Mouse (Mus musculus) kidney, embryonic 16.5 days (tissue): ENCODE measurements around the gene Pop5. TPM values are rescaled to one million over a fixed set of nuclear protein-coding genes. Genes with fewer than 3 reads are reported as not detected.

Source experiments
- ATAC-seq: fragments of 200-750 bp; cut with Nextera tagmentation; 2 replicates; pipeline ENCODE4 v1.8.0; 2017; ENCODE audit warnings: moderate TSS enrichment; ENCODE audit not compliant: low FRiP score, low TSS enrichment
- H3K27ac ChIP-seq: fragments of 300-500 bp; sonication (generic); 2 replicates; pipeline ENCODE4 v1.5.1; 2014; ENCODE audit warnings: low read length
- H3K27me3 ChIP-seq: fragments of 300-500 bp; sonication (generic); 2 replicates; pipeline ENCODE4 v1.6.1; 2014; ENCODE audit warnings: low read length, control low read depth, mixed read lengths; ENCODE audit not compliant: insufficient read depth
- H3K36me3 ChIP-seq: fragments of 300-500 bp; sonication (generic); 2 replicates; pipeline ENCODE4 v1.6.1; 2014; ENCODE audit warnings: low read length, control low read depth, mixed read lengths; ENCODE audit not compliant: insufficient read depth
- H3K4me1 ChIP-seq: fragments of 300-500 bp; sonication (generic); 2 replicates; pipeline ENCODE4 v1.6.1; 2014; ENCODE audit warnings: low read length, control low read depth, mixed read lengths; ENCODE audit not compliant: insufficient read depth
- H3K4me2 ChIP-seq: fragments of 300-500 bp; sonication (generic); replicated peaks from 2 replicates; pipeline ENCODE4 v1.6.1; 2014; ENCODE audit warnings: low read depth, low read length
- H3K4me3 ChIP-seq: fragments of 300-500 bp; sonication (generic); 2 replicates; pipeline ENCODE4 v1.5.1; 2014; ENCODE audit warnings: mild to moderate bottlenecking, low read length
- H3K9ac ChIP-seq: fragments of 300-500 bp; sonication (generic); replicated peaks from 2 replicates; pipeline ENCODE4 v1.6.1; 2014; ENCODE audit warnings: low read length
- H3K9me3 ChIP-seq: fragments of 300-500 bp; sonication (generic); 2 replicates; pipeline ENCODE4 v1.6.1; 2016; ENCODE audit warnings: low read length, control low read depth
- whole genome bisulfite sequencing: fragments of 180-500 bp; shearing (Covaris S2); extraction: QIAGEN DNeasy Blood & Tissue Kit; methylation state at CpG from one replicate; pipeline ENCODE4 v1.1.7; 2014; 5-methylcytosine and 5-hydroxymethylcytosine counted together
- polyA plus RNA-seq: library from polyadenylated mRNA; unstranded; fragments of >200 nt; fragmentation: Nextera tagmentation; extraction: Ambion mirVana; gene quantifications from 2 replicates; pipeline ENCODE4 v1.2.1, GENCODE M21; 2015

Gene Pop5
- polyA plus RNA-seq, 1 experiment from 2014 or later = 135 TPM

- H3K36me3 ChIP-seq = no peaks in the 10 kb centered on the region; the same call in 1 of the 2 replicates
- WGBS = under 1% methylated on average over 70 of the region's 77 CpGs
- H3K27ac ChIP-seq = peak overlapping the region; percentile 65
- H3K9me3 ChIP-seq = no peaks in the 10 kb centered on the region
- ATAC-seq = peak; percentile 71; the same call in 1 of the 2 replicates
- H3K4me2 ChIP-seq = peak overlapping the region; percentile 78
- peak overlapping the region; percentile 91 for H3K9ac ChIP-seq
- peaks cover 41% of the 10 kb centered on the region for H3K4me1 ChIP-seq
- H3K4me3 ChIP-seq = peak overlapping the region; percentile 80
- H3K27me3 ChIP-seq = no peaks in the 10 kb centered on the region
Observed at GRCm38 (mm10) chr5:115271931-115272811, 36.5 kb downstream of the Pop5 start.

- WGBS = 15% methylated on average over 26 of the region's 26 CpGs
- Histone ChIP-seq H3K36me3 (no peaks in the 10 kb centered on the region; the same call in 1 of the 2 replicates), H3K4me2 (peak within 1 kb of the TSS; percentile 78), H3K27me3 (no peaks in the 10 kb centered on the region), H3K27ac (peak within 1 kb of the TSS; percentile 69), H3K9ac (peak within 1 kb of the TSS; percentile 91), H3K9me3 (no peaks in the 10 kb centered on the region), H3K4me3 (peak within 1 kb of the TSS; percentile 80), H3K4me1 (peaks cover 40% of the 10 kb centered on the region)
- peak; percentile 79 for ATAC-seq
Observed at GRCm38 (mm10) chr5:115272812-115273548, 37.3 kb downstream of the Pop5 start, which contains the start of gene Rnf10. Gene Rnf10, minus strand, starts transcription at chr5:115272898.

- Histone ChIP-seq H3K4me3 (0 out of 2 replicates have a peak overlapping the region, but pooled peaks have one; percentile 80), H3K4me2 (peak overlapping the region; percentile 60; the same call in 1 of the 2 replicates), H3K27ac (no peak overlapping the region), H3K9ac (no peak overlapping the region), H3K27me3 (no peaks in the 10 kb centered on the region), H3K9me3 (no peaks in the 10 kb centered on the region), H3K4me1 (peaks cover 34% of the 10 kb centered on the region), H3K36me3 (no peaks in the 10 kb centered on the region; the same call in 1 of the 2 replicates)
- ATAC-seq = no peak
- WGBS = 78% methylated on average over 6 of the region's 6 CpGs
Observed at GRCm38 (mm10) chr5:115273549-115274135, 38.0 kb downstream of the Pop5 start.

GRCm38 (mm10) chr5:115274353-115274752, 38.7 kb downstream of the Pop5 start:
- ATAC-seq = no peak
- H3K4me3 ChIP-seq = no peak overlapping the region
- no peaks in the 10 kb centered on the region for H3K27me3 ChIP-seq
- 53% methylated on average over 1 of the region's 1 CpGs for WGBS
- H3K9me3 ChIP-seq = no peaks in the 10 kb centered on the region
- no peaks in the 10 kb centered on the region; the same call in 1 of the 2 replicates for H3K36me3 ChIP-seq
- H3K4me1 ChIP-seq = peaks cover 28% of the 10 kb centered on the region
- no peak overlapping the region for H3K27ac ChIP-seq
- H3K4me2 ChIP-seq = no peak overlapping the region
- H3K9ac ChIP-seq = no peak overlapping the region

DNA sequence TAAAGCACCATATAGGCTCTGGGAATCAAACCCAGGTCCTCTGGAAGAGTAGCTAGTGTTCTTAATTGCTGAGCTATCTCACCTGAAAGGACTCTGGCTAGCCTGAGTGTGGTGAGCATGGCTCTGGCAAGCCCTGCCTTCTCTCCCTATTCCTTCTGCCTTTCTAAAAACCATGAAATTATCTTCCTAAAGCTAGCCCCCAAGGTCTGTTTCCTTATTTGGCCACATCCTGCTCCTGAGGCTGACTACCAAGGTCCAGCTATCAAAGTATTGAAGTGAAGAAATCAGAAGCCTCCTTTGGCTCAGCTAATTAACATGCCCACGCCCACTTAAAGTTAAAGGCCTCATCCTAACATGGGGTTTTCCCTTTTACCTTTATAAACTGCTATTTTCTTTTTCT, 39.1 kb downstream of the Pop5 start:
- H3K27ac ChIP-seq = no peak overlapping the region
- H3K9me3 ChIP-seq = no peaks in the 10 kb centered on the region
- ATAC-seq = no peak
- no peak overlapping the region for H3K4me2 ChIP-seq
- no peaks in the 10 kb centered on the region for H3K27me3 ChIP-seq
- H3K4me1 ChIP-seq = peaks cover 24% of the 10 kb centered on the region
- WGBS = 82% methylated on average over 1 of the region's 1 CpGs
- no peak overlapping the region for H3K9ac ChIP-seq
- H3K36me3 ChIP-seq = no peaks in the 10 kb centered on the region; the same call in 1 of the 2 replicates
- no peak overlapping the region for H3K4me3 ChIP-seq

DNA sequence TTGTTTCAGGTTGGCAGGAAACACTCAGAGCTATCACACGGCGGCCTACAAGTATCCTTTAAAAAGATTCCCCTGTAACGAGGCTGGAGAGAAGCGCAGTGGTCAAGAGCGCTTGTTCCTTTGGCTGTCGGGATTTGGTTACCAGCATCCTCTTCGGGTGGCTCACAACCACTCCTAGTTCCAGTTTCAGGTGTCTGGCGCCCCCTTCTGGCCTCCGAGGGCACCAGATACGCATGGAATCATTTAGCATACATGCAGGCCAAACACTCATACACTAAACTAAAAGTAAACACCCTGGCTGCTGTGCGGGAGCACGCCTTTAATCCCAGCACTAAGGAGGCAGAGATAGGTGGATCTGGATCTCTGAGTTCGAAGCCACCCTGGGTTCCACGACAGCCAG, 40.4 kb downstream of the Pop5 start:
- no peak for ATAC-seq
- WGBS = 39% methylated on average over 14 of the region's 14 CpGs

GRCm38 (mm10) chr5:115278053-115278452, 42.4 kb downstream of the Pop5 start:
- 82% methylated on average over 1 of the region's 1 CpGs for WGBS
- H3K4me3 ChIP-seq = no peak overlapping the region
- H3K4me1 ChIP-seq = peaks cover 15% of the 10 kb centered on the region
- no peak for ATAC-seq
- no peak overlapping the region for H3K4me2 ChIP-seq
- no peak overlapping the region for H3K27ac ChIP-seq
- H3K9me3 ChIP-seq = no peaks in the 10 kb centered on the region
- H3K36me3 ChIP-seq = no peaks in the 10 kb centered on the region
- no peak overlapping the region for H3K9ac ChIP-seq
- no peaks in the 10 kb centered on the region for H3K27me3 ChIP-seq

More for the DNA sequence above, 40.4 kb downstream of the Pop5 start:
- peaks cover 20% of the 10 kb centered on the region for H3K4me1 ChIP-seq
- H3K27ac ChIP-seq = no peak overlapping the region
- H3K9me3 ChIP-seq = no peaks in the 10 kb centered on the region
- no peak overlapping the region for H3K4me2 ChIP-seq
- H3K9ac ChIP-seq = no peak overlapping the region
- H3K27me3 ChIP-seq = no peaks in the 10 kb centered on the region
- no peaks in the 10 kb centered on the region for H3K36me3 ChIP-seq
- no peak overlapping the region for H3K4me3 ChIP-seq

- no peak for ATAC-seq
- 58% methylated on average over 2 of the region's 2 CpGs for WGBS
- H3K9ac ChIP-seq = no peak overlapping the region
- no peak overlapping the region for H3K4me3 ChIP-seq
- no peaks in the 10 kb centered on the region for H3K27me3 ChIP-seq
- peaks cover 2% of the 10 kb centered on the region; the same call in 1 of the 2 replicates for H3K36me3 ChIP-seq
- H3K4me1 ChIP-seq = peaks cover 9% of the 10 kb centered on the region
- H3K27ac ChIP-seq = no peak overlapping the region
- H3K4me2 ChIP-seq = no peak overlapping the region
- H3K9me3 ChIP-seq = no peaks in the 10 kb centered on the region
Observed at GRCm38 (mm10) chr5:115278785-115279184, 43.1 kb downstream of the Pop5 start.

DNA sequence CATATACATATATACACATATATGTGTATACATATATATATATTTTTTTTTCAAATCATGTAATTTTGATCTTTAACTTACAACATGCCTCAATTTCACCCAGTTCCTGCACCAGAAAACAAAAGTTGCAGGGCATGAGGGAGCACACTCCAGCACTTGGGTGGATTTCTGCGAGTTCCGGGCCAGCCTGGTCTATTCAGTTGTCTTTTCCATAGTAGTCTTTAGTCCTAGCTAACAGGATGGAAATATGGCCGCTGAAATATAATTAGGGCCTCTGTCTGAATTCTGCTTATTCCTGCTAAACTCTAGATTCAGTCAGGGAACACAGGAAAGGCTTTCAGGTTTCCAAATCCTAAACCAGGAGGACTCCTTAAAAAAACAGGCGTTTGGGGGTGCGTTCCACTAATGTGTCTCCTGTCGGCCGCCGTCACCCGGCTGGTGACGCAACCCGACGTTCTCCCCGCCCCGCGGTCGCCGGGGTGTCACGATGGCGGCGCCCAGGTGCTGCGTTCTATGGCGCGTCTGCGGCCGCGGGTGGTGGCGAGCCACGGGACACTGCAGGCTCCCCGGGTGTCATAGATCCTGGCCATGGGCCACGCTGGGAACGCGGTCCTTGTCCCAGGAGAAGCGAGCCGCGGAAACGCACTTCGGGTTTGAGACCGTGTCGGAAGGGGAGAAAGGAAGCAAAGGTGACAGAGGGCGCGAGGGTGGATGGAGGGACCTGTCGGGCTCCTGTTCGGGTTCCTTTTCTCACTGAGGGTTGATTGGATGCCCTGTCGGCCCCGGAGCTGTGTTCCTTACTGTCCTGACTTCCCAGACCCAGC, 43.8 kb downstream of the Pop5 start, which contains the start of gene Coq5:
TSS of gene Coq5 (plus strand) at position 441 of the 824 bp plus-strand sequence.
- Histone ChIP-seq H3K36me3 (peaks cover 8% of the 10 kb centered on the region; the same call in 1 of the 2 replicates), H3K27me3 (no peaks in the 10 kb centered on the region), H3K9me3 (no peaks in the 10 kb centered on the region), H3K4me1 (peaks cover 9% of the 10 kb centered on the region), H3K4me2 (peak within 1 kb of the TSS; percentile 70), H3K4me3 (peak within 1 kb of the TSS; percentile 90), H3K27ac (0 out of 2 replicates have a peak within 1 kb of the TSS, but pooled peaks have one; percentile 28), H3K9ac (peak within 1 kb of the TSS; percentile 90)
- 3% methylated on average over 45 of the region's 45 CpGs for WGBS
- ATAC-seq = peak; percentile 68
